Mouse (Mus musculus) myocyte (in vitro differentiated cells): ENCODE data around the gene Dut. TPM values are rescaled to one million over a fixed set of nuclear protein-coding genes. Genes with fewer than 3 reads are reported as not detected.

ENCODE experiments used
- H3K27me3 ChIP-seq: one replicate; pipeline ENCODE4 v1.6.1; 2011; ENCODE audit not compliant: control insufficient read depth, insufficient read depth, insufficient read length
- H3K36me3 ChIP-seq: one replicate; pipeline ENCODE4 v1.6.1; 2011; ENCODE audit not compliant: control insufficient read depth, insufficient read depth
- H3K4me2 ChIP-seq: one replicate; pipeline ENCODE4 v1.6.1; 2011; ENCODE audit warnings: low read depth, control low read depth
- H3K4me3 ChIP-seq: one replicate; pipeline ENCODE4 v1.5.1; 2011; ENCODE audit warnings: mild to moderate bottlenecking, control low read depth, moderate library complexity
- H3K79me2 ChIP-seq: one replicate; pipeline ENCODE4 v1.6.1; 2011; ENCODE audit not compliant: control insufficient read depth, insufficient read depth
- H3ac ChIP-seq: one replicate; pipeline ENCODE4 v1.6.1; 2011; ENCODE audit not compliant: control insufficient read depth, insufficient read length
- CEBPB ChIP-seq: IDR thresholded peaks from 2 replicates; pipeline ENCODE4 v1.6.1; 2011; ENCODE audit warnings: mild to moderate bottlenecking, moderate library complexity; ENCODE audit not compliant: poor library complexity, insufficient read depth, severe bottlenecking
- E2F4 ChIP-seq: IDR thresholded peaks from one replicate; pipeline ENCODE4 v1.6.1; 2011; ENCODE audit warnings: mild to moderate bottlenecking, control low read depth, moderate library complexity; ENCODE audit not compliant: insufficient read depth
- MAX ChIP-seq: IDR thresholded peaks from one replicate; pipeline ENCODE4 v1.6.1; 2011; ENCODE audit warnings: low read depth, mild to moderate bottlenecking, control low read depth
- MYOD1 ChIP-seq, 3 experiments: IDR thresholded peaks; one replicate each; pipeline ENCODE4 v1.6.1; 2011; ENCODE audit warnings: control low read depth in 2 of 3, low read depth in 2 of 3, mild to moderate bottlenecking in 2 of 3, moderate library complexity in 1 of 3; ENCODE audit not compliant: insufficient read length in 2 of 3, control insufficient read depth in 1 of 3
- MYOG ChIP-seq, 3 experiments: IDR thresholded peaks; one replicate each; pipeline ENCODE4 v1.6.1; 2011; ENCODE audit warnings: control low read depth in 2 of 3, low read depth in 2 of 3, mild to moderate bottlenecking in 2 of 3; ENCODE audit not compliant: insufficient read length in 2 of 3, control insufficient read depth in 1 of 3, insufficient read depth in 1 of 3
- POLR2A ChIP-seq: IDR thresholded peaks from one replicate; pipeline ENCODE4 v1.6.1; 2011; ENCODE audit warnings: low read depth, mild to moderate bottlenecking, control low read depth, moderate library complexity; ENCODE audit not compliant: insufficient read length
- POLR2AphosphoS2 ChIP-seq: IDR thresholded peaks from one replicate; pipeline ENCODE4 v1.6.1; 2011; ENCODE audit warnings: low read depth, control low read depth; ENCODE audit not compliant: insufficient read length
- REST ChIP-seq: IDR thresholded peaks from one replicate; pipeline ENCODE4 v1.6.1; 2011; ENCODE audit warnings: mild to moderate bottlenecking, control low read depth, moderate library complexity; ENCODE audit not compliant: insufficient read depth, insufficient read length
- SRF ChIP-seq: IDR thresholded peaks from one replicate; pipeline ENCODE4 v1.6.1; 2011; ENCODE audit warnings: low read depth; ENCODE audit not compliant: control insufficient read depth, insufficient read length
- TCF12 ChIP-seq: IDR thresholded peaks from one replicate; pipeline ENCODE4 v1.6.1; 2011; ENCODE audit warnings: mild to moderate bottlenecking, control low read depth; ENCODE audit not compliant: poor library complexity, insufficient read depth, severe bottlenecking
- TCF3 ChIP-seq: IDR thresholded peaks from one replicate; pipeline ENCODE4 v1.6.1; 2011; ENCODE audit warnings: low read depth, control low read depth; ENCODE audit not compliant: insufficient read length
- USF1 ChIP-seq: IDR thresholded peaks from one replicate; pipeline ENCODE4 v1.6.1; 2011; ENCODE audit warnings: low read depth, mild to moderate bottlenecking, control low read depth, moderate library complexity
- polyA plus RNA-seq: library from polyadenylated mRNA; unstranded; fragments of >200 nt; fragmentation: generic; extraction: Trizol; gene quantifications from one replicate; pipeline ENCODE4 v1.2.1, GENCODE M21; 2012; ENCODE audit warnings: missing spikeins

Gene Dut
- polyA plus RNA-seq, 1 experiment = 57.1 TPM

- Histone ChIP-seq H3K4me2 (peak overlapping the region; percentile 86), H3K79me2 (peaks cover 36% of the 10 kb centered on the region), H3ac (peak overlapping the region; percentile 41), H3K27me3 (no peaks in the 10 kb centered on the region), H3K4me3 (peak overlapping the region; percentile 66), H3K36me3 (peaks cover 7% of the 10 kb centered on the region)
- TF ChIP-seq POLR2AphosphoS2 (no peak), POLR2A (no peak), MYOG (IDR thresholded peaks at IDR 0.05; ENCODE audit: control insufficient read depth in 1 of 3, insufficient read depth in 1 of 3, insufficient read length in 2 of 3, low read depth in 2 of 3) (no peak), MAX (no peak), TCF3 (no peak), USF1 (no peak), MYOD1 (IDR thresholded peaks at IDR 0.05; ENCODE audit: control insufficient read depth in 1 of 3, insufficient read length in 2 of 3, low read depth in 2 of 3) (no peak), E2F4 (no peak), SRF (no peak), CEBPB (no peak), TCF12 (no peak), REST (no peak)
Observed at GRCm38 (mm10) chr2:125246669-125247068, 321 bp upstream of the Dut start.

GRCm38 (mm10) chr2:125247962-125248235 lies 909 bp downstream of the Dut start:
- Histone ChIP-seq H3ac (peak overlapping the region; percentile 41), H3K4me2 (peak overlapping the region; percentile 75), H3K4me3 (peak overlapping the region; percentile 66), H3K79me2 (peaks cover 39% of the 10 kb centered on the region), H3K36me3 (peaks cover 9% of the 10 kb centered on the region), H3K27me3 (no peaks in the 10 kb centered on the region)
- TF ChIP-seq TCF3 = no peak
- no peak for TF ChIP-seq POLR2A
- no peak for TF ChIP-seq MYOG (IDR thresholded peaks at IDR 0.05; ENCODE audit: control insufficient read depth in 1 of 3, insufficient read depth in 1 of 3, insufficient read length in 2 of 3, low read depth in 2 of 3)
- no peak for TF ChIP-seq SRF
- TF ChIP-seq POLR2AphosphoS2 = no peak
- no peak for TF ChIP-seq MYOD1 (IDR thresholded peaks at IDR 0.05; ENCODE audit: control insufficient read depth in 1 of 3, insufficient read length in 2 of 3, low read depth in 2 of 3)
- TF ChIP-seq REST = no peak
- TF ChIP-seq MAX = no peak
- no peak for TF ChIP-seq CEBPB
- TF ChIP-seq TCF12 = no peak
- no peak for TF ChIP-seq USF1
- no peak for TF ChIP-seq E2F4

- TF ChIP-seq POLR2AphosphoS2 = no peak
- no peak for TF ChIP-seq MAX
- TF ChIP-seq SRF = no peak
- no peak for TF ChIP-seq E2F4
- no peak for TF ChIP-seq TCF12
- no peak for TF ChIP-seq USF1
- TF ChIP-seq CEBPB = no peak
- no peak for TF ChIP-seq POLR2A
- no peak for TF ChIP-seq TCF3
- no peak for TF ChIP-seq MYOD1 (IDR thresholded peaks at IDR 0.05; ENCODE audit: control insufficient read depth in 1 of 3, insufficient read length in 2 of 3, low read depth in 2 of 3)
- no peak for TF ChIP-seq MYOG (IDR thresholded peaks at IDR 0.05; ENCODE audit: control insufficient read depth in 1 of 3, insufficient read depth in 1 of 3, insufficient read length in 2 of 3, low read depth in 2 of 3)
- TF ChIP-seq REST = no peak
- Histone ChIP-seq H3K36me3 (peaks cover 12% of the 10 kb centered on the region), H3K79me2 (peaks cover 43% of the 10 kb centered on the region), H3K27me3 (no peaks in the 10 kb centered on the region), H3K4me3 (peak overlapping the region; percentile 66), H3K4me2 (peak overlapping the region; percentile 75), H3ac (peak overlapping the region; percentile 41)
Observed at GRCm38 (mm10) chr2:125248256-125248655, 1.3 kb downstream of the Dut start.

GRCm38 (mm10) chr2:125249339-125249738 lies 2.3 kb downstream of the Dut start:
- TF ChIP-seq REST (no peak), E2F4 (no peak), TCF12 (no peak), MYOD1 (IDR thresholded peaks at IDR 0.05; ENCODE audit: control insufficient read depth in 1 of 3, insufficient read length in 2 of 3, low read depth in 2 of 3) (no peak), USF1 (no peak), CEBPB (no peak), SRF (no peak), TCF3 (no peak), POLR2AphosphoS2 (no peak), MAX (no peak), MYOG (IDR thresholded peaks at IDR 0.05; ENCODE audit: control insufficient read depth in 1 of 3, insufficient read depth in 1 of 3, insufficient read length in 2 of 3, low read depth in 2 of 3) (no peak), POLR2A (no peak)
- H3K27me3 ChIP-seq = no peaks in the 10 kb centered on the region
- peak overlapping the region; percentile 75 for H3K4me2 ChIP-seq
- H3ac ChIP-seq = no peak overlapping the region
- peaks cover 53% of the 10 kb centered on the region for H3K79me2 ChIP-seq
- peak overlapping the region; percentile 66 for H3K4me3 ChIP-seq
- peaks cover 23% of the 10 kb centered on the region for H3K36me3 ChIP-seq

- Histone ChIP-seq H3K4me2 (peak overlapping the region; percentile 75), H3K79me2 (peaks cover 58% of the 10 kb centered on the region), H3K27me3 (no peaks in the 10 kb centered on the region), H3K36me3 (peaks cover 27% of the 10 kb centered on the region), H3ac (no peak overlapping the region), H3K4me3 (no peak overlapping the region)
- TF ChIP-seq USF1 = no peak
- TF ChIP-seq E2F4 = no peak
- TF ChIP-seq TCF12 = no peak
- TF ChIP-seq POLR2A = no peak
- no peak for TF ChIP-seq MYOG (IDR thresholded peaks at IDR 0.05; ENCODE audit: control insufficient read depth in 1 of 3, insufficient read depth in 1 of 3, insufficient read length in 2 of 3, low read depth in 2 of 3)
- TF ChIP-seq REST = no peak
- TF ChIP-seq MYOD1 (IDR thresholded peaks at IDR 0.05; ENCODE audit: control insufficient read depth in 1 of 3, insufficient read length in 2 of 3, low read depth in 2 of 3) = no peak
- no peak for TF ChIP-seq TCF3
- TF ChIP-seq CEBPB = no peak
- no peak for TF ChIP-seq MAX
- no peak for TF ChIP-seq POLR2AphosphoS2
Observed at GRCm38 (mm10) chr2:125249874-125250273, 2.9 kb downstream of the Dut start.
